Mouse (Mus musculus) thymus, adult 2 months (tissue): ENCODE results near the gene Ggt6. TPM values are rescaled to one million over a fixed set of nuclear protein-coding genes. Genes with fewer than 3 reads are reported as not detected.

ENCODE experiments used
- DNase-seq: peaks from one replicate; pipeline ENCODE4 v3.0.0; 2021
- H3K27ac ChIP-seq: fragments of 200-500 bp; 2 replicates; pipeline ENCODE4 v1.5.1; 2012; ENCODE audit warnings: low read length, control low read depth; ENCODE audit not compliant: control insufficient read depth, insufficient read depth
- H3K27me3 ChIP-seq: fragments of 200-500 bp; 2 replicates; pipeline ENCODE4 v1.6.1; 2012; ENCODE audit warnings: mild to moderate bottlenecking, low read length, moderate library complexity, mixed read lengths; ENCODE audit not compliant: control insufficient read depth, insufficient read depth
- H3K36me3 ChIP-seq: fragments of 200-500 bp; 2 replicates; pipeline ENCODE4 v1.6.1; 2012; ENCODE audit warnings: mild to moderate bottlenecking, low read length, moderate library complexity; ENCODE audit not compliant: control insufficient read depth, insufficient read depth
- H3K4me1 ChIP-seq: fragments of 200-500 bp; replicated peaks from 2 replicates; pipeline ENCODE4 v1.6.1; 2012; ENCODE audit warnings: low read length; ENCODE audit not compliant: control insufficient read depth, insufficient read depth
- H3K4me3 ChIP-seq: fragments of 200-500 bp; 2 replicates; pipeline ENCODE4 v1.5.1; 2012; ENCODE audit warnings: mild to moderate bottlenecking, low read length, control low read depth, moderate library complexity; ENCODE audit not compliant: control insufficient read depth, insufficient read depth
- CTCF ChIP-seq: fragments of 200-500 bp; IDR thresholded peaks from 2 replicates; pipeline ENCODE4 v1.5.1; 2012; ENCODE audit warnings: mild to moderate bottlenecking, control low read depth, low read length, moderate library complexity, borderline replicate concordance; ENCODE audit not compliant: control insufficient read depth, poor library complexity, insufficient read depth; ENCODE audit errors: extremely low read depth
- POLR2A ChIP-seq: fragments of 200-500 bp; IDR thresholded peaks from 2 replicates; pipeline ENCODE4 v1.6.1; 2012; ENCODE audit warnings: mild to moderate bottlenecking, low read length, control low read depth, moderate library complexity; ENCODE audit not compliant: control insufficient read depth, poor library complexity, insufficient read depth; ENCODE audit errors: extremely low read depth
- WGBS: fragments of 180-500 bp; shearing (Covaris S2); methylation state at CpG from one replicate; pipeline ENCODE4 v1.1.7; 2018; 5-methylcytosine and 5-hydroxymethylcytosine counted together
- polyA plus RNA-seq: library from polyadenylated mRNA; depleted of rRNA; stranded (reverse); fragments of >200 nt; gene quantifications from 2 replicates; pipeline ENCODE4 v1.2.3, GENCODE M21; 2012

Ggt6 gene
- polyA plus RNA-seq, 1 experiment, result 4.3 TPM

- Histone ChIP-seq H3K4me3 (no peak overlapping the region), H3K27me3 (no peaks in the 10 kb centered on the region), H3K4me1 (no peaks in the 10 kb centered on the region), H3K27ac (no peak overlapping the region), H3K36me3 (no peaks in the 10 kb centered on the region)
- WGBS, result 75% methylated on average over 11 of the region's 11 CpGs
- TF ChIP-seq CTCF (no peak), POLR2A (no peak)
- no peak for DNase-seq
These were observed 30.8 kb downstream of the Ggt6 start for GRCm38 (mm10) chr11:72465978-72466693.

- Histone ChIP-seq H3K27ac (no peak overlapping the region), H3K36me3 (no peaks in the 10 kb centered on the region), H3K4me1 (no peaks in the 10 kb centered on the region), H3K4me3 (no peak overlapping the region), H3K27me3 (no peaks in the 10 kb centered on the region)
- TF ChIP-seq CTCF, result no peak
- no peak for TF ChIP-seq POLR2A
- WGBS, result 11% methylated on average over 11 of the region's 11 CpGs
- DNase-seq, result no peak
These were observed 31.6 kb downstream of the Ggt6 start for GRCm38 (mm10) chr11:72466694-72467507.

GRCm38 (mm10) chr11:72468525-72468924, 33.2 kb downstream of the Ggt6 start:
- no peaks in the 10 kb centered on the region for H3K27me3 ChIP-seq
- H3K4me3 ChIP-seq, result no peak overlapping the region
- TF ChIP-seq POLR2A, result no peak
- no peak for TF ChIP-seq CTCF
- no peak overlapping the region for H3K27ac ChIP-seq
- H3K36me3 ChIP-seq, result no peaks in the 10 kb centered on the region
- DNase-seq, result no peak
- no peaks in the 10 kb centered on the region for H3K4me1 ChIP-seq
- WGBS, result 79% methylated on average over 5 of the region's 5 CpGs

- 41% methylated on average over 5 of the region's 5 CpGs for WGBS
- no peak for TF ChIP-seq POLR2A
- no peak for TF ChIP-seq CTCF
These were observed 33.9 kb downstream of the Ggt6 start for GRCm38 (mm10) chr11:72469217-72469616.

GRCm38 (mm10) chr11:72470004-72470403, 34.7 kb downstream of the Ggt6 start:
- 22% methylated on average over 4 of the region's 4 CpGs for WGBS
- TF ChIP-seq POLR2A, result no peak
- no peak for TF ChIP-seq CTCF
- no peak for DNase-seq
- H3K4me3 ChIP-seq, result no peak overlapping the region
- no peaks in the 10 kb centered on the region for H3K4me1 ChIP-seq
- no peaks in the 10 kb centered on the region for H3K36me3 ChIP-seq
- no peaks in the 10 kb centered on the region for H3K27me3 ChIP-seq
- H3K27ac ChIP-seq, result no peak overlapping the region

More at GRCm38 (mm10) chr11:72469217-72469616, 33.9 kb downstream of the Ggt6 start:
- no peak overlapping the region for H3K4me3 ChIP-seq
- no peaks in the 10 kb centered on the region for H3K4me1 ChIP-seq
- no peaks in the 10 kb centered on the region for H3K27me3 ChIP-seq
- H3K27ac ChIP-seq, result no peak overlapping the region
- no peaks in the 10 kb centered on the region for H3K36me3 ChIP-seq
- no peak for DNase-seq

GRCm38 (mm10) chr11:72471381-72471780, 36.1 kb downstream of the Ggt6 start:
- Histone ChIP-seq H3K27ac (no peak overlapping the region), H3K4me3 (no peak overlapping the region), H3K27me3 (no peaks in the 10 kb centered on the region), H3K36me3 (no peaks in the 10 kb centered on the region), H3K4me1 (no peaks in the 10 kb centered on the region)
- no peak for TF ChIP-seq CTCF
- no peak for TF ChIP-seq POLR2A
- WGBS, result 95% methylated on average over 6 of the region's 6 CpGs
- DNase-seq, result no peak

- TF ChIP-seq POLR2A (no peak), CTCF (no peak)
- H3K27me3 ChIP-seq, result no peaks in the 10 kb centered on the region
- over 99% methylated on average over 4 of the region's 4 CpGs for WGBS
- H3K4me3 ChIP-seq, result no peak overlapping the region
- H3K4me1 ChIP-seq, result no peaks in the 10 kb centered on the region
- H3K27ac ChIP-seq, result no peak overlapping the region
- no peak for DNase-seq
- no peaks in the 10 kb centered on the region for H3K36me3 ChIP-seq
These were observed 38.2 kb downstream of the Ggt6 start for GRCm38 (mm10) chr11:72473540-72473939.
